Mouse (Mus musculus): ENCODE measurements around the gene A730049H05Rik.

The A730049H05Rik gene

DNA sequence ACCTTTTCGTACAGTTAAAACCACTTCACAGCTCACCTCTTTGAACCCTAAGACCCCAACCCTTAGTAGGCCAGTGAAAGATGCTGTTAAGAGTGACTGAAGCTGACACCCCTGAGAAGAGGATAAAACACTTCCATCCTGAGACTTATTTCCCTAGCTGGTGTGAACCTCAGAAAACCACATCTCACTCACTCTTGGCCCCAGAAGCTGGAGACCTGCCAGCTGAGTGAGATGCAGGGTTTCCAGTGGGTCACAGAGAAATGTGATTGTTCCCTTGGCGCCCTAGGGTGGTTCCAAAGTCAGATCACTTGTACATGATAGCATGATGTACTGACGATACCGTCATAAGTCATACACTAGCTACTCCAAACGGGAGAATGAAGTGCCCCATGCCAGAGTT, 66.2 kb downstream of the A730049H05Rik start:
- DNase-seq (ENCODE audit: low spot score) = no peak

DNA sequence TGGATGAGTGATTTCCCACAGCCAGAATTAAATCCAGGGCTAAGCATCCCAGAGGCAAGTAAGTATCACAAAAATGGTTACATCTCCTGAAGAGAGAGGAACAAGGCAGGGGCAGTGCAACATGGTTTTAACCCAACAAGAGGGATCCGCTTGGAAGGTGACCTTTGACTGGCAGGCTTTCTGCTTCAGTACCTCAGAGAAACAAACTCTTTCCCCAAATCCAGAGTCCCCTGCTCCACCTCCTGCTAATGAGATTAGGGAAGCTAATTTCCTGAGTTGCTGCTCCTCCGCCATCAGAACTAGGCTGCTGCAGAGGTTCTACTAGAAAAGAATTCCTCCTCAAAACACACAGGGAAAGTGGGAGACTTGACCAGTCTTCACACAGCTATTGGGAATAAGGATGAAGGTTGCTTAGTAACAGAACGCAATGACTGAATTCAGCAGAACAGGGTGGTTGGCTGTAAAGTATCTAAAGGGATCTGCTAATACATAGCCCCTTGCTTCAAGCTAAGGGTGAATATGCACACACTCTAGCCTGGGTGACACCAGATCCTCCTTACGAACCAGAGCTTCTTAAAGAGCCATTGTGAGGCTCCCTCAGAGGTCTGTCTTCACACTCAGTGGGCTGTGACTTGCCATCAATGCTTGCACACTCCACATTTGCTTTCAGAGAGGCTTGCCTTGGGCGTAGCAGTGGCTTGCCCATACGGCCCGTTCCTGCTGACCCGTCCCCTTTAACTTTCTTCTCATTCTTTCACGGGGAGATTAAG, 67.0 kb downstream of the A730049H05Rik start:
- no peak for DNase-seq (ENCODE audit: low spot score)

DNA sequence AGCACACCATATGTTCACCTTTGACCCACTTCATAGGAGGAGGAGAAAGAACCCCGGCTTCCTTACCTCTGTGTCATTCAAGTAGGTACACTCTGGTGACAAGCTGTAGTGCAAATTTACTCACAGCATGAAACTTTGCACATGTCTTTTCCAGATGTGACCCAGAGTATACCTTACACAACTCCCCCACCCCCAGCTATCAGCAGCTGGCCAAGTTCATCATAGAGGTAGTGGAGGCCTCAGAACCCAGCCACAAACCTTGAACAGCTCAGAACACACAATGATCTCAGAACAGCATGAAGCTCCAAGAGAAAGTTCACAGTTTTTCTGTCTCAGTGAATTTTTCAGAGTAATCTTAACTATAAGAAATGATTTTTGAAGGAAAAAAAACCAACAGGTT, 75.3 kb downstream of the A730049H05Rik start:
- no peak for DNase-seq (ENCODE audit: low spot score)
